Mouse (Mus musculus) lung, adult 2 months (tissue): Measurements from ENCODE around the gene Nhlh2.

ENCODE experiments used
- CTCF ChIP-seq: fragments of 200-500 bp; IDR thresholded peaks from 2 replicates; pipeline ENCODE4 v1.5.1; 2011; ENCODE audit warnings: mild to moderate bottlenecking, low read length, control low read depth; ENCODE audit not compliant: insufficient read depth
- POLR2A ChIP-seq: fragments of 200-500 bp; IDR thresholded peaks from 2 replicates; pipeline ENCODE4 v1.6.1; 2011; ENCODE audit warnings: low read depth, mild to moderate bottlenecking, control low read depth, low read length, borderline replicate concordance; ENCODE audit errors: extremely low read depth

- TF ChIP-seq CTCF (no peak), POLR2A (no peak)
Observed at GRCm38 (mm10) chr3:102010681-102011317, 923 bp downstream of the Nhlh2 start.
